Mouse (Mus musculus): ENCODE results near the gene Inca1.

DNA sequence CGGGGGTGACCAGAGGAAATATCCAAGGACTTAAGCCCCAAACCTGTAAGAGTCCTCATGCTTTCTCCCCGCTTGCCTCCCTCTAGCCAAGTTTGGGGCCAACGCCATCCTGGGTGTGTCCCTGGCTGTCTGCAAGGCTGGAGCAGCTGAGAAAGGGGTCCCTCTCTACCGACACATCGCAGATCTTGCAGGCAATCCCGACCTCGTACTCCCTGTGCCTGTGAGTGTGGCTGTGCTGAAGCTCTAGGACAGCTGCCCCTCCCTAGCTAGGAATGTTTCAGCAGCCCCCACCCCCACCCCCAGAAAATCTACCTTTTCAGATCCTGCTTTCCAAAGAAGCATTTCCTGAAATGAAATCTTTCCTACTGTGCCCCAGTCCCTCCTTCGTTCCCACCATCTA lies 41.0 kb downstream of the Inca1 start:
- TF ChIP-seq CTCF (IDR thresholded peaks at IDR 0.05; ENCODE audit: low read depth, low read length) (no peak), POLR2A (IDR thresholded peaks at IDR 0.05; ENCODE audit: insufficient read depth, low read length) (no peak)
